Mouse (Mus musculus) thymus, postnatal 4 days (tissue): ENCODE measurements around the gene Prrg4.
"Not testable (repeated sequence)": the region's sequence is repeated elsewhere in the genome, so short reads cannot be mapped to it uniquely, and the experiment has no call there.

Experiments used
- DNase-seq: peaks from one replicate; pipeline ENCODE4 v3.0.0; 2021

Gene Prrg4

DNA sequence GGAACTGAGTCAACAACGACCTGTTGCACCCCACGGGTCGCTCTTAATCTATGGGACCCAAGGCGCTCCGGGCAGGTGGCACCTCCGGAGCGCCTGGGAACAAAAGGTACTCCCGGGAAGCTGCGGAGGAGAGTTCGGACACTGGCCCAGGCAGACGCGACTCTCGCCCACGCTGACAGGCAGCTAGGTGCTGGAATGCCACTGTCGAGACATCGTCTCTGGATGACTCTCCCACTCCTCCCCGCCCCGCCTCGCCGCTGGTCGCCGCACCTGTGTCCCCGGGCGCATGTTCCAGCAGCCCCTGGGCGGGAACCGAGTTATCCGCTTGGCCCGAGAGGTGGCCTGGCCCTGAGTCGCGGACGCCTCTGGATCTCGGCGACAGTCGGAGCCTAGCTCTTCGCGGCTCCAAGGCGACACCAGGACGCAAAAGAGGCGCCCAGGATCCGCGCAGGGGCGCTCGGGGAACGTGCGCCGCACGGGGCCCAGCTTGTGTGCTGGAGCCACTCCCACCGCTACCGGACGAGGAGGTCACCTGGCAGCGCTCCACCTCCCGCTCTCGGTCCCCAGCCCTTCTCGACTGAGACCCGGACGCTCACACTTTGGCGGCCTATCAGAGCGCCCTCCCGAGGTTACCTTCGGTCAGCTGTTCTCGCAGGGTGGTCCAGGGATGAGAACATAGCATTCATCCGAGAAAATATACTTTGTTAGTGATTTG, at the start of gene Prrg4:
Gene Prrg4, minus strand, starts transcription at position 601 of the 715 bp plus-strand sequence.
- peak; percentile 77 for DNase-seq

DNA sequence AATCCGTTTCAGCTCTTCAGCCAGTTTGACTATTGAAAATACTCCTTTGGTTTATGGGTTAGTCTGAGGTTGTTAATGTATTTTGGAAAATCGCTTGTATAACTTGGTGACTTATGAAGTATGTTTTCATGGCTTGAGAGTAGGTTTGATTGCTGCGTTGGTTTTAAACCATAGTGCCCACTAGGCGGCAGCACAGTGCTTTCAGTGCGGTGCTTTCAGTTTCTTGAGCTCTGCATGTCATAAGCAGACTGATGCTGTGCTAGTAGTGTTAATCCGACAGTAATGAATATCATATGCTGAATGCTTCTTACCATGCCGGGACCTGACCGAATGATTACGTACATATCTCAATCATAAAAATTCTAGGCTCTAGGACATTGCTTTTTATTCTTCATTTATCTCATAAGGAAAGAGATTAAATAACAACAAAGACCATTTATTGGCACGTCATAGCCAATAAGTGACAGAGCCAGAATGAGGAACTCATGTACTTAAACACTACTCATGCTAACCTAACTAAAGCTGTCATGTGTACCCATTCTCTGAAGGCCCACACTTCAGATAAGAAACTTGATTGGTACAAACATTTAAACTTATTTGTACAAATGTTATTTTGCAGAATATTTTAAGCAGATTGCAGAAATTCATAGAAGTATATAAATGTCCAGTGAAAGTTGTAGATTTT, 38.3 kb upstream of the Prrg4 start:
- peak; percentile 86 for DNase-seq

DNA sequence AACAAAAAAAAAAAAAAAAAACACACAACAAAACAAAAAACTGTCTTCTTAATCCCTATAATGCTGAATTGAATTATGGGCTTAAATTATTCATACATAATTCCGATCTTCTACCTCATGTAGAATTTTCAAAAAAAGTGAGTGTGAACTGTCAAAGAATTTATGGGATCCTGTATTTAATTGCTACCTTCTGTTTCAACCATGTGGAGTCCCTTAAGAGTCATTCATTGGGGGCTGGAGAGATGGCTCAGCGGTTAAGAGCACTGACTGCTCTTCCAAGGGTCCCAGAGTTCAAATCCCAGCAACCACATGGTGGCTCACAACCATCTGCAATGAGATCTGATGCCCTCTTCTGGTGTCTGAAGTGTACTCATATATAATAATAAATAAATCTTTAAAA, 37.7 kb upstream of the Prrg4 start:
- DNase-seq: not testable (repeated sequence)

DNA sequence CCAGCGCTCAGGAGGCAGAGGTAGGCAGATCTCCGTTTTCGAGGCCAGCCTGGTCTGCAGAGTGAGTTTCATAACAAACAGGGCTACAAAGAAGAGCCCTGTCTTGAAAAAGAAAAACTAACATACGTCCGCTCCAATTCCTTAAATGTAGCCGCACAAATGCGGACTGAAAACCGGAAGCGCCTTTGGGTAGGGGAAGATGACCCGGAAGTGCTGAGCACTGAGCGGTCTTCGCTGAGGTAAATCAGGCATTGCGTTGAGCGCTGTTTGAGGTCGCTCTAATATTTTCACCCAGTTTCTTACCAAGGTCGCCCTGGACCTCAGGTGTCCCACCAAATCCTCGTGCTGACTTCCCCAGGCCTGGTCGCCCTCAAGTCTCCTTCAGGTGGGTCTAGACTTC, 36.4 kb upstream of the Prrg4 start:
- DNase-seq: no peak

DNA sequence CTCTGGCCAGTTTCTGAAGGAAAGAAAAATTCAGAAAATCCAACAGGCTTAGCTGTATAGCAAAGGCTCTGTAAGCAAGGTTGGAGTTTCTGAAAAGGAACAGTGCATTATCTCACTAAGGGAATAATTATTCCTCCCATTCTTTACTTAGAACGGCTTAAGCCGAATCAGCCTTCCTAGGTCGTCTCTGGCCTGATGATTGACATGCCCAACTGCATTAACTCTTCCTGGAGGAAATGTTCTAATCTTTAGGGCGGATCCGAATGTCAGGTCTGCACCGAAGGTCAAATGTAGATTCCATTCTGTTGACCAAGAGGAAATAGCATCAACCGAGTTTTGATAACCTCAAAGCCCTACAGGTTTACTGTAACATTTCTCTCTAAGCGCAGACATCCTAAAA, 29.1 kb upstream of the Prrg4 start:
- DNase-seq: no peak

DNA sequence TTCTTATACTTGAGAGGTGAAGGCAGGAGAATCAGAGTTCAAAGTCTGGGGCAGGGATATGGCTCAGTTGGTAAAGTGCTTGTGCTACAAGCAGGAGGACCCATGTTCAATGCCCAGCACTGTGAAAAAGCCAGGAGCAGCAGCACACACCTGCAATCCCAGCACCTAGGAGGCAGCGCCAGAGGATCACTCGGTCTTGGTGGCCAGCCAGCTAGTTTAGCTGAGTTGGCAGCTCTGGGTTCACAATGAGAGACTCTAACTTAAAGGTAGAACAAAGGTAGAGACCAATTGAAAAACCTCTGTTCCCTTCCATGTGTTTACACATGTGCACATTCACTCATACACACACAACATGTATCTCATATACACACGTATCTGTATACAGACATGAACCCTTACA, 19.4 kb upstream of the Prrg4 start:
- no peak for DNase-seq

DNA sequence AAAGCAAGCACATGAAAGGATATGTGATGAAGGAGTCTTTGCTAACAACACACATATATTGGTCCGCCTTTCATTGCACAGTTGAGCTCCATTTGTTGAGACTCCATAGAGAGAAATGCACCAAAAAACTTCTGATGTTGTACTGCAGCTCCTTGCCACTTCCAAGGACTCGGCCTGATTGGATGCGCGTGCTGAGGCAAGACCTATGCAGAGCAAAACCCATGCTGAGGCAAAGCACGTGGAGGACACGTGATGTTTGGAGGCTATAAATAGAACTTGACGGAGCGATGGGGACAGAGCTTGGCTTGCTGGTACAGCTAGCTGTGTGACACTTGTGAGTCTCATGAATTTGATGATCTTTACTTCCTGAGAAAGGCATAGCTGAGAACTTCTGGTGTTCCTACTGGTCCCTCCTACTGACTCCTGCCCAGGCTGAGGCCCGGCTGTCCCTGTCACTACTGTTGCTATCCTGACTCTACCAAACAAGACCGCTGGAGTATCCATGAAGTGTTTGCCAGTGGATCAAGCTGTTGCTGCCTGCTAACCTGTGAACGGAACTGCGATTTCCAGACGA, 17.7 kb upstream of the Prrg4 start, which contains the start of gene Ccdc73:
Gene Ccdc73, plus strand, starts transcription at position 524 of the 574 bp plus-strand sequence.
- DNase-seq: no peak

DNA sequence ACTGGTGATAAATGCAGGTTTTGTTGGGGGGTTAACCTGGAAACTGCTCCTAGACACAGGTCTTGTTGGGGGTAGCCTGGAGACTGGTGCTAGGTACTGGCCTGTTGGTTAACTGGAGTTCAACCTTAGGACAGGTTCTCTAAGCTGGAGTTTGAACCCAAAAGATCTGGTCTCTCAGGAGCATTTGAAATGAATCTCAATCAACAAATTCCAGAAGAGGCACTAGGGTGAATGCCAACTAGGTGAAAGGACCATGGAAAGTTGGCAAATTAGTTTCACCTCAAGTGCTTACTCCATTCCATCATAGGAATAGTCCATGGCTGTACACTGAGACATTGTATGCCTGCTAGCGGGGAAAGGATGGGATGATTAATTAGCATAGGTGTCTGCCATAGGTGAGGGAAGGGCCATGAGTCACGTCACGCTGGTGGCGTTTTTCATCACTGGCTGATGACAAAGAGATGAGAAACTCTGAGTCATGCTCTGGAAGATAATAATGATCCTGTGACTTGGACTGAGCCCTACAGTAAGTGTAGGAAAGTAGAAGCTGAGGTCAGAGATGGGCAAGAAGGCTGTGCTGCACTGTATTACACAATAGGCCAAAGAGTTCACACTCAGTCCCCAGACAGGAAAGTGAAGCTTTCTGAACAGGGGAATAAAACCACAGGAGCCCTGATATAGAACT, 14.6 kb upstream of the Prrg4 start:
- no peak for DNase-seq

DNA sequence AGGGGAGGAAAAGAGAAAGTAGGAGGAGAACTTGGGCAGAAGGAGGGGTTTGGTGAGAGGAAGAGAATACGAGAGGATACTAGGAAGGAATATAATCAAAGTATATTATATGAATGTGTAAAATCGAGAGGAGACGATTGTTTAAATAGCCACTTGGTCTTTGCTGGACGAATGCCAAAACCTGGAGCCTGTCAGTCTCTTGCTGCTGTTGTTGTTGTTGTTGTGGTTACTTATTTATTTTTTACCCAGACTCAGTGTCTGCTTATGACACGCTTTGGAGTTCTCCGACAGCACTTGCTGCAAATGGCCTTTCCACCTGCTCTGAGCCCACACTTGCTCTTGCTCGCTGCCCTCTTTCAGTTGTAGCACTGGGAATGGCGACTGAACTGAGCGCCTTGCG, 10.8 kb upstream of the Prrg4 start:
- no peak for DNase-seq

DNA sequence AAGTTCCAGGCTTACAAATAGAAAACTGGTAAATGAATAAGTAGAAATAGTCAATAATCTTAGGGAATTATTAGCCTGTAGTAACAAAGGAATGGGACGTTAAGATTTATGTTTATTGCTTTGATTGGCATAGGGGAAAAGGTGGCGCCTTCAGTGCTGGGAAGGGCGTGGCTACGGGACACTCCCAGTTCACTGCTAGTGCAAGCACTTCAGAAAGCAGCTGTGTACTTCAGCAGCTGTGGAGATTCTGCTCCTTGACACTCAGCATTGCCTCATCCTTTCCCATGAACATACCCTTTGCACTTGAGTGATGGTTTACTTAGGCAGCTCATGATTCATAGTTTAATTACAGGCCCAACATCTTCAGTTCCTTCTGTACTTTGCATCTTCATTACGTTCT, 9.4 kb upstream of the Prrg4 start:
- DNase-seq: no peak

DNA sequence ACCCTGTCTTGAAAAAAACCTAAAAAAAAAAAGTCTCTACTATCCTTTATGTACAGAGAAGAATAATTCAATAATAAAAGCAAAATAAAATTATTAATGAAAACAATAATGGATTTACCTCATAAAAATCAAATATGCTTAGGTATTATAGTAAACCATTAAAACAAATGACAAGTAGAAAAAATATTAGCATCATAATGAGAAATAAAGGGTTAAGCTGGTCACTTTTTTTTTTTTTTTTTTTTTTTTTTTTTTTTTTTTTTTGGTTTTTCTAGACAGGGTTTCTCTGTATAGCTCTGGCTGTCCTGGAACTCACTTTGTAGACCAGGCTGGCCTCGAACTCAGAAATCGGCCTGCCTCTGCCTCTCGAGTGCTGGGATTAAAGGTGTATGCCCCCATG, 8.4 kb upstream of the Prrg4 start:
- not testable (repeated sequence) for DNase-seq

DNA sequence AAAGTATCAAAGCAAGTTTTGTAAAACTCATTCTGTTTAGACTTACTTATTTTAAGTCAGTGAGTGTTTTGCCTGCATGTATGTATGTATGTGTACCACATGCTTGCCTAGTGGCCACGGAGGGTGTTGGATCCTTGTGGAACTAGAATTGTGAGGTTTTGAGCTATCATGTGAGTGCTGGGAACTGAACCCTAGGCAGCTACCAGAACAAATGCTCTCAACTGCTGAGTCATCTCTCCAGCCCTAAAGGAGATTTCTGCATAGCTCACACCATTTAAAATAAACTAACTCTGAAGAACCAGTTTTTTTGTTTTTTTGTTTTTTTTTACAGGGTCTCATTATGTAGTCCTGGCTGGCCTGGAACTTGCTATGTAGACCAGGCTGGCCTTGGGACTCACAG, 6.5 kb upstream of the Prrg4 start:
- DNase-seq: no peak

DNA sequence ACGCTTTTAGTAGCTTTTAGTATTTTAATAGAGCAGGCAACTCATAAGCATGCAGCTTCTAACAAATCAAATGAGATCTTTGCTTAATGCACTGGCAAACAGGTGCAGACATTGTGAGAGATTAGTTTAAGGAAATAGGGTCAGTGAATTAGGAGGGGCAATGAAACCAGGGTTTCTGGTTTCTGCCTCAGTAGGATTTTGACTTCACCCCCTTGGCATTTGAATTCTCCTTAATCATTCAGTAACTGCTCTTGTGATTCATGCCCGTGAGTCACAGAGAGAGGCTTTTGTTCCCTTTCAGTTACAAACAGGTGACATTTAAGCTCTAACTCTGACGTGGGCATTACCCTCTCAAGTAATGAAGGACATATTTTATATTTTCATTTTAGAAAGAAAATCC, 6.1 kb upstream of the Prrg4 start:
- DNase-seq: no peak

DNA sequence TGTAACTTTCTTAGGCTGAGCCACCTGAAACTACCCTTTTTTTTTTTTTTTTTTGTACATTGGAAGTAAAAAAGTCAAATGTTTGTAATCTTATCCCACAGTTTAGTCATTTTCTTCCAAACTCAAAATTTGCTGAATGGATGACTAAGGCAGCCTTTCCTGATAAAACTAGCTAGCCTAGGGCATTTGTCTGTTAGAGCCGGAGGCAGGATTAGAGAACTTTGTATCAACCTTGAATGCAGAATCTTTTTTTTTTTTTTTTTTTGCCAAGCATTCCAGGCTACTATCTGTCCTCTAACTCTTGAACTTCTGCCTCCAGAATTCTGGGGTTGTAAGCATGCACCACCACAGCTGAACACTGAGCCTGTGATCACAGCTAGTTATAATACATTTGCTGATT, 5.2 kb upstream of the Prrg4 start:
- DNase-seq: no peak

DNA sequence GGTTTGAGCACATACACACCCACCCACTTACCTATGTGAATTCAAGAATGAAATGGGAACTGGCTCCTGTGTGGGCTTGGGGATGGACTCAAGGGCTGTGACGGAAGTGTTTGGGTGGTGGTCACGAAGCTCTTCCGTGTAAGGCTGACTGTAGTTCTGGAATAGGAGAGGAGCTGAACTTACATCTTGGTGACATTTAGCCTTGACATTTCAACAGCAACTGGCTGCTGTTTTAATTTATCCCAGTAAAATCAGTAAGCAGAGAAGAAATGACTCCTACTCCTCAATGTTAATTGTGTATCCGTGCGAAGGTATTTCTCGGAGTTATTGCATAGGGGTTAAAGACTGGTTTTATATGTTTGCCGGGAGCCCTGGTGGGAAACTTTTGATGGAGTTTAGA, 2.9 kb upstream of the Prrg4 start:
- DNase-seq: no peak

DNA sequence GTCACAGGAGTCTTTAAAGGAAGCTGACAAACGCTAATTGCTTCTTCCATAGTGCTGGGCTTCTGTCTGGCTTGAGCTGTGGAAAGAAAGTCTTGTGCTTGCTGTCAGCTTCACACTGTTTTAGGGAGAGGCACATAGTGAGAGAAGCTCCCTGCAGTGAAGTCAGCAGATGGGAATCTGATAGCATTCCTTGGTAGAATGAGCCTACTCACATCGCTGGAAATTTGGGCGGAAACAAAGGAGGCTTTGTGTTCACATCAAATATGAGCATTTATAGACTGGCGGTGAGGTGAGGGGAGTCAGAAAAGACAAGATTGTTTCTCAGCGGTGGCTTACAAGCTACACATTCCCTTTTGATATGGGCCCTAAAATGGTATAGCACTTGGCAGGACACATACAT, 2.0 kb upstream of the Prrg4 start:
- DNase-seq: no peak

DNA sequence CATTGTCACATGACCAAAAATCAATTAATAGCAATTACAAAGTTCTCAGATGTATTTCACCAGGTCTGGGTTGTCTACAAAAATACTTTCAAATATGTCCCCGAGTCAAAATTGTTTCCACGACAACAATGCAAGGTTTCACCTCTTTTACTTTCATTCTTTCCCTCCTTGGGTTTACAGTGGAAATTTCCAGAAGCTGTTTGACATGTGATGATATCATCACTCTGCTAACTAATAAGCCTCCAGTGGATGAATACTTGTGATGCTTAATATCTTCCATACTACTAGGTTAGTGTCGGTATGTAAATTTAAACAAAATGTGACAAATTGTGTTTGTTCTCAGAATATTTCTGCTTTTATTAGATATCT, 299 bp upstream of the Prrg4 start:
- no peak for DNase-seq

DNA sequence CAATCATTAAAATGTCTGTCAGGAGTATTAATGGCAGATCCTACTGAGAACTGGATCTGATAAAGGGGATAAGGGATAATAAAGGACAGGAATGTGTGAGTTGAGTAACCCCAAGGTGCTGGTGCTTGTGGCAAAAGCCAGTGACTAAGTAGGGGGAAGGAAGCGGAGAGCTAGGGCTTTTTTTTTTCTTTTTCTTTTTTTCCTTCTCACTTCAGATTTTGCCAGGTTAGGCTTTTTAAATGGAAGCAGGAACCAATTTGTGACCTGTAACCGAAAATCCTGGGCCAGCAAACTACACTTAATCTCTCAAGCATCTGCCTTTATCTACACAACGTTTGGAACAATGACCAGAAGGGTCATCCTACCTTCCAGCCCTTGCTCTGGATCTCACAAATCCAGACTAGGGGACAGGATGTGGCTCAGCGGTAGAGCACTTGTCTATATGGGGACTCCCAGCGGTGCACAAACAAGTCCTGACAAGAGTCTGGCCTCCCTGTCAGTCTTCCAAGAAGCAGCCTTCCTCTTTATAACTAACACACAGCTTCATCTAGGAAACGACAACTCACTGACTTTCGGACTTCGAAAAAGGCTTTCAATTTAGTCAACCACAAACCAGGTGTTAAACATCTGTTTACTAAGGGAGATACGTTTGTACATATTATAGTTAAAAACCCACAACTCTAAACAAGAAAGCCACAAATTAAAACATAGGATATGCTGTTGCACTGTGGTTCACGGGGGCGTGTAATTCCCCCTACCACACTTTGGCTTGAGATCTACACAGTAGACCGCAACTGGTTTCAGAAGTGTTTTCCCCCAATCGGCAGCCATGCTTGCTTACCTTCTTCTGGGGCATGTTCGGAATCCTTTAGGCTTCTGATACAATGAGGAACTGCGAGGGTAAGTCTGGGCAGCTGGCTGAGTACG, 1.2 kb downstream of the Prrg4 start:
- DNase-seq: peak; percentile 44

DNA sequence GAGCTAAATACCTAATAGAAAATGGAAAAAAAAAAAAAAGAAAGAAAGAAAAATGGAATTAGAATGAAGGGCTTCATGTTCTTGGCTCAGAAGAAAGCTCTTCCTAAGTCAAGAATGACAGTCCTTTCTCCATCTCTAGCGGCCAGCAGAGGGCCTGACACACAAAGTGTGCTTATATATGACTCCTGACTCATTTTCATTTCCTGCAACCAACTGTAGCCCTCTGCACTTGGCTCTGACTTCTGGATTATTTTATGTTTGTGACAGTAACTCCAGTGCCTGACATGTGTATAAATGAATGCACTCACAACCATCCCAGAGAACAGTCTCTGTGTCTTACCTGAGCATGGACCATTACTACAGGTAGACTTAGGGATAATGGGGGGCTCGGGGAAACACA, 2.0 kb downstream of the Prrg4 start:
- DNase-seq: peak; percentile 69

DNA sequence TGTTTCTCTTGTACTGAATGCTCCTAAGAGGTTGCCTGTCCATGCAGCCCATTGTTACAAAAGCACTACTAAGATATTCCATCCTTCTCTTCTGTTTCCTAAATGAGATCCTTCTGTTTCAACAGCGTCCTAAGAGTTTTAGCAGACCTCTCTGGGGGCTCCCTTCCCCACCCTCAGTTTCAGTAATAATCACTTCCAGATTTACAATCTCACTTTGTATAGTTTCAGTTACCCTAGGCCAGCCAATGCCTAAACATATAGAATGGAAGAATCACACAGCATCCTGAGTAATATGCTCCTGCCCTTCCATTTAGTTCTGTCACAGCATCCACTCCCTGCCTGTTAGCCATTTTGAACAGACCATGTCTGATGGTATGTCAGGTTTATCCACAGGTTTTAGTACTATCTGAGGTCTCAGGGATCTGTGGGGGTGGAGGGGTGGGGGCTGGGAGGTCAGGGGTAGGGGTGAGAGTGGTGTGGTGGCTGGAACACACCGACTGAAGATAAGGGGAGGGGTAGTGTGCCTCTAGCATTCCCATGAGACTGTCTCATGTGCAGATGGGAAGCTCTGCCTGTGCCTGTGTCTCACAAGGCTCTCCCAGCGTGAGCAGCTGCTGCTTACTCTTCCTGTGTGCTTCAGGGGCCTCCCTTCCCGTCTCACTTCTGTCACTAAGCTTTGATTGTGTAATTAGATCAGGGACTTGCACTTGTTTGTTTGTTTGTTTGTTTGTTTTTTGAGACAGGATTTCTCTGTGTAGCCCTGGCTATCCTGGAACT, 2.9 kb downstream of the Prrg4 start:
- peak; percentile 13 for DNase-seq

DNA sequence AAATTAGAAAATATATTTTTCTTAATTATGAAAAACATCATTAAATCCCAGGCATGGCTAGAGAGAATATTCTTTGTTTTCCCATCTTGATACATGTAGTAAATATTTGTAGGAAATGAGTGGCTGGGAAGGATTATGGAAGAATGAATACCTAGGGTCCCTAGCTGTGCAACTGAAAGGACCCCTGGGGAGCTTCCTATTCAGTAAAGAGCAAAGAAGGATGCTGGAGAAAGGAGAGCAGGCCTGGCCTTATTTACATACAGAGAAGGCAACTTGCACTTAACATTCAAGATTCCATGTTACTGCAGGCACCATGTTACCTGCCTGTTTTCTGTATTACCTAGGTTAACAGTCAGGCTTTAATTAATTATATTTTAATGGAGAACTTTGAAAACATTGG, 7.1 kb downstream of the Prrg4 start:
- DNase-seq: no peak

DNA sequence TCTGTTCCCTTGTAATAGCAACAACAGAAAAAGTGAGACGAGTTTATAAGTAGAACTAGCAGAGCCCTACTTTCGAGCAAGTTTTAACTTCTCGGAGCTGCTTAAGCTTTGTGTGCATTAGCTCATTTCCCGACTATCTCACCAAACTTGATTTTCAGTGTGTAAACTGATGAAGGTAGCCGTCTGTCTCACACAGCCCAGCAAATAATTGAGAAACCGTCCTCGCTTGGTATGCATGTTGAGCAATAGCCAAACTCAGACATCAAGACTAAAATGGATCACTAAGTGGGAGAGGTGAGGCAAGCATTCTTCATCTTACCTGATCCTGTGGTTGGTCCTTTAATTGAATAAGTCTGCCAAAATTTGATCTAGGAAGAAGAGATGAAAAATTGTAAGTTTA, 7.9 kb downstream of the Prrg4 start:
- DNase-seq: no peak
